Mouse (Mus musculus) stomach, embryonic 16.5 days (tissue): ENCODE data around the gene Pemt. TPM values are rescaled to one million over a fixed set of nuclear protein-coding genes. Genes with fewer than 3 reads are reported as not detected.

Source experiments
- ATAC-seq: fragments of 200-750 bp; cut with Nextera tagmentation; 2 replicates; pipeline ENCODE4 v1.8.0; 2017; ENCODE audit warnings: moderate number of reproducible peaks, moderate TSS enrichment; ENCODE audit not compliant: insufficient read depth, low FRiP score
- H3K27ac ChIP-seq: fragments of 300-500 bp; sonication (generic); 2 replicates; pipeline ENCODE4 v1.5.1; 2014; ENCODE audit warnings: low read length
- H3K27me3 ChIP-seq: fragments of 300-500 bp; sonication (generic); 2 replicates; pipeline ENCODE4 v1.6.1; 2014; ENCODE audit warnings: low read length, control low read depth, mixed read lengths; ENCODE audit not compliant: control insufficient read depth, insufficient read depth
- H3K36me3 ChIP-seq: fragments of 300-500 bp; sonication (generic); 2 replicates; pipeline ENCODE4 v1.6.1; 2014; ENCODE audit warnings: low read length; ENCODE audit not compliant: control insufficient read depth, insufficient read depth
- H3K4me1 ChIP-seq: fragments of 300-500 bp; sonication (generic); 2 replicates; pipeline ENCODE4 v1.6.1; 2014; ENCODE audit warnings: low read length, control low read depth, mixed read lengths; ENCODE audit not compliant: control insufficient read depth, insufficient read depth
- H3K4me2 ChIP-seq: fragments of 300-500 bp; sonication (generic); 2 replicates; pipeline ENCODE4 v1.6.1; 2014; ENCODE audit warnings: low read depth, low read length, mixed read lengths
- H3K4me3 ChIP-seq: fragments of 300-500 bp; sonication (generic); replicated peaks from 2 replicates; pipeline ENCODE4 v1.5.1; 2014; ENCODE audit warnings: mild to moderate bottlenecking, low read length
- H3K9ac ChIP-seq: fragments of 300-500 bp; sonication (generic); 2 replicates; pipeline ENCODE4 v1.6.1; 2014; ENCODE audit warnings: low read length
- H3K9me3 ChIP-seq: fragments of 300-500 bp; sonication (generic); replicated peaks from 2 replicates; pipeline ENCODE4 v1.6.1; 2016; ENCODE audit warnings: low read length, control low read depth; ENCODE audit not compliant: control insufficient read depth
- WGBS: fragments of 180-500 bp; shearing (Covaris S2); extraction: QIAGEN DNeasy Blood & Tissue Kit; methylation state at CpG from one replicate; pipeline ENCODE4 v1.1.7; 2014; 5-methylcytosine and 5-hydroxymethylcytosine counted together
- polyA plus RNA-seq: library from polyadenylated mRNA; unstranded; fragments of >200 nt; fragmentation: Nextera tagmentation; extraction: Ambion mirVana; gene quantifications from 2 replicates; pipeline ENCODE4 v1.2.1, GENCODE M21; 2015

Pemt gene
- polyA plus RNA-seq, 1 experiment from 2014 or later, result 8.1 TPM

DNA sequence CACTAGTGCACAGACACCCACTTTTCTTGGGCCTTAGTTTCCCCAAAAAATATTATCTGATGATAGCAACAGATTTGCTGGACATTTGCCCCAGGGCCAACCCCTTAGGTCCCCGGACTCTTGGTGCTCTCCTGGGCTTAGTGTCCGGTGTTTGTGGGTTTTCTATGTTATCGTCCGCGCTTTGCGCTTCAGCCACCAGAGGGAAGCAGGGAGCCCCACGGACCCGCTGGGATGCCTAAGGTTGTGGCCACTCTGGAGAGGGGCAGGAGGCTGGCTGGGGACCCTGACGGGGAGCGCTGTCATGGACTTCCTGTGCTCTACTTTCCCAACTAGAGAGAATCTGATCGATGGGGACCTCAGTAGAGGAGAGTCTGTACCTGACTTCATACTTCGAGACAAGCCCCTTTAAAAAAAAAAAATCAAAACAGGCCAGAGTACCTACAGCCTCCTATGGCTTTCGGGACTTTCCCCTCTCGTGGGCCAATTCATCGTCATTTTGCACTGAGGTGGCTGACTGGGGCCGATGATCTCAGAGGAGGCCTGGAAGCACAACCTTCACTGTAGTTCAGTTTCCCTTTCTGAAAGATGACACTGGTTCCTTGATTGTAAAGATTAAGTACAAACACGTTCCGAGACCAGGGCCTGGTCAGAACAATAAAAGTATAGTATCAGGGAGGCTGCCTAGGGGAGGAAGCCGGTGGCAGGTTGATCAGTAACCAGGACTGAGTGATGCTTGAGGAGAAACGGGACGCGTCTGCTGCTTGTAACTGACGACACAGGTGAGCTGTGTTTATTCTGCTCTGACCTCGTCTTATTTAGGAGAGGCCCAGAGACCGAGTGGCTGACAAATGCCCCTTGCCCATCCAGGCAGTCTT is 80.8 kb downstream of the Pemt start:
- H3K27me3 ChIP-seq, result peaks cover 14% of the 10 kb centered on the region
- 18% methylated on average over 25 of the region's 25 CpGs for WGBS
- H3K36me3 ChIP-seq, result no peaks in the 10 kb centered on the region
- ATAC-seq, result peak; percentile 84
- H3K4me1 ChIP-seq, result peaks cover 22% of the 10 kb centered on the region
- H3K27ac ChIP-seq, result peak overlapping the region; percentile 80
- H3K9me3 ChIP-seq, result no peaks in the 10 kb centered on the region
- H3K9ac ChIP-seq, result peak overlapping the region; percentile 74
- peak overlapping the region; percentile 54 for H3K4me3 ChIP-seq
- peak overlapping the region; percentile 79 for H3K4me2 ChIP-seq

GRCm38 (mm10) chr11:59964818-59965217 is 81.5 kb downstream of the Pemt start, which contains the start of gene Rasd1:
Rasd1 (minus strand) TSS chr11:59964944.
- H3K4me2 ChIP-seq, result peak within 1 kb of the TSS; percentile 79
- no peaks in the 10 kb centered on the region for H3K9me3 ChIP-seq
- peak within 1 kb of the TSS; percentile 80 for H3K27ac ChIP-seq
- H3K4me1 ChIP-seq, result peaks cover 22% of the 10 kb centered on the region
- no peaks in the 10 kb centered on the region for H3K36me3 ChIP-seq
- under 1% methylated on average over 28 of the region's 28 CpGs for WGBS
- H3K27me3 ChIP-seq, result peaks cover 14% of the 10 kb centered on the region
- peak within 1 kb of the TSS; percentile 54 for H3K4me3 ChIP-seq
- H3K9ac ChIP-seq, result peak within 1 kb of the TSS; percentile 74
- ATAC-seq, result peak; percentile 96

DNA sequence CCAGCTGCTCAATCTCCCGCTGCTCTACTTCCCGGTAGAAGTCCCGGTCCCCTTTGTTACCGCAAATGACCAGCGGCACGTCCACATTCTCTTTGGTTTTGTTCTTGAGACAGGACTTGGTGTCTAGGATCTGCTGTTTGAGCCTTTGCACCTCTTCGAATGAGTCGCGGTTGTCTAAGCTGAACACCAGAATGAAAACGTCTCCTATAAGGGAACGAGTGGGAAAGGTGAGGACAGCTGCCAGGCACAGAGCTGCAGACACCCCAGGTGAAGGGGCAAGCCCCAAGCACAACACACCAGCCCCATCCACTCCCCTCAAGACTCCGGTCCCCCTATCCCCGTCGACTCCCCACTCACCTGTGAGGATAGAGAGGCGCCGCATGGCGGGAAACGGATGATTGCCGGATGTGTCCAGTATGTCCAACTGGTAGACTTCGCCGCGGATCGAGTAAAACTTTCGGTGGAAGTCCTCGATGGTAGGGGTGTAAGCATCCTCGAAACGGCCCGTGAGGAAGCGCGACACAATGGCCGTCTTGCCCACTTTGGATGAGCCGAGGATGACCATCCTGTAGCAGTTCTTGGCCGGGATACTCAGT is 82.0 kb downstream of the Pemt start:
- 0 out of 2 replicates have a peak, but pooled peaks have one; percentile 8 for ATAC-seq
- Histone ChIP-seq H3K9me3 (no peaks in the 10 kb centered on the region), H3K9ac (peak overlapping the region; percentile 74), H3K4me1 (peaks cover 22% of the 10 kb centered on the region), H3K27me3 (peaks cover 14% of the 10 kb centered on the region), H3K4me2 (peak overlapping the region; percentile 79), H3K36me3 (no peaks in the 10 kb centered on the region), H3K27ac (no peak overlapping the region), H3K4me3 (peak overlapping the region; percentile 54)
- 2% methylated on average over 33 of the region's 33 CpGs for WGBS

GRCm38 (mm10) chr11:59963364-59964162 is 82.7 kb downstream of the Pemt start:
- Histone ChIP-seq H3K36me3 (no peaks in the 10 kb centered on the region), H3K4me1 (peaks cover 22% of the 10 kb centered on the region), H3K4me3 (peak overlapping the region; percentile 54), H3K9me3 (no peaks in the 10 kb centered on the region), H3K27me3 (peaks cover 14% of the 10 kb centered on the region), H3K4me2 (peak overlapping the region; percentile 79), H3K27ac (no peak overlapping the region), H3K9ac (peak overlapping the region; percentile 74)
- whole genome bisulfite sequencing, result 9% methylated on average over 34 of the region's 34 CpGs
- no peak for ATAC-seq

GRCm38 (mm10) chr11:59962590-59962989 is 83.7 kb downstream of the Pemt start:
- H3K9me3 ChIP-seq, result no peaks in the 10 kb centered on the region
- H3K4me3 ChIP-seq, result no peak overlapping the region
- no peaks in the 10 kb centered on the region for H3K36me3 ChIP-seq
- no peak overlapping the region for H3K4me2 ChIP-seq
- no peak overlapping the region for H3K27ac ChIP-seq
- ATAC-seq, result no peak
- peaks cover 14% of the 10 kb centered on the region for H3K27me3 ChIP-seq
- 77% methylated on average over 3 of the region's 3 CpGs for WGBS
- H3K4me1 ChIP-seq, result peaks cover 22% of the 10 kb centered on the region
- no peak overlapping the region for H3K9ac ChIP-seq

DNA sequence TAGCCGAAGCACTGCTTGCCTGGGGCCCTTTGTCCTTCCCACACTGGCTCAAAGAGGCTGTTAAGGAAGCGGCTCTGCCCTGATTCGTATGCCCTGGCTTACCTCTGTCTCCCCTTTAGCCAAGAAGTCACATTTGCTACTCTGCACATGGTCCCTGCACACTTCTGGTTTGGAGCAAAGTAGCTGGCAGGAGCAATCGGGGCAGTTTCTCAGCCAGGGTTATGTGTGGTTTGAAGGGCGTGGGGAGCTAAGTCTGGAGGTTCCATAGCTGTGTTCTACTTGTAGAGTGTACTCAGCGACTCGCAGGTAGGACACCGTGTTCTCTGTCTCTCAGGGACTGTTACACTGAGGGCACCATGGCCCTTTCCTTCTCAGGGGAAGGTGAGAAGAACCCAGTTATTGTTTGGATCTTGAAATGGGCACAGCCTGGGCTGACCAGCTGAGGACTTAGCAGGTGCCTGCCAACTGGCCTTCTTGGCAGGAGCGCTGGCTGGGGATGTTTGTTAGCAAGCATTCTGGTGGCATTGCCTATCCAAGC is 84.9 kb downstream of the Pemt start:
- Histone ChIP-seq H3K4me3 (no peak overlapping the region), H3K4me1 (peaks cover 21% of the 10 kb centered on the region), H3K9ac (no peak overlapping the region), H3K27me3 (peaks cover 14% of the 10 kb centered on the region), H3K36me3 (no peaks in the 10 kb centered on the region), H3K4me2 (no peak overlapping the region), H3K27ac (no peak overlapping the region), H3K9me3 (no peaks in the 10 kb centered on the region)
- ATAC-seq, result no peak
- WGBS, result 91% methylated on average over 9 of the region's 9 CpGs

- H3K9ac ChIP-seq, result no peak overlapping the region
- H3K36me3 ChIP-seq, result no peaks in the 10 kb centered on the region
- WGBS, result 86% methylated on average over 20 of the region's 20 CpGs
- H3K4me3 ChIP-seq, result no peak overlapping the region
- no peak for ATAC-seq
- H3K4me2 ChIP-seq, result no peak overlapping the region
- H3K9me3 ChIP-seq, result no peaks in the 10 kb centered on the region
- H3K27me3 ChIP-seq, result peaks cover 14% of the 10 kb centered on the region
- H3K4me1 ChIP-seq, result peaks cover 16% of the 10 kb centered on the region
- no peak overlapping the region for H3K27ac ChIP-seq
Observed at GRCm38 (mm10) chr11:59960476-59961337, 85.6 kb downstream of the Pemt start.

DNA sequence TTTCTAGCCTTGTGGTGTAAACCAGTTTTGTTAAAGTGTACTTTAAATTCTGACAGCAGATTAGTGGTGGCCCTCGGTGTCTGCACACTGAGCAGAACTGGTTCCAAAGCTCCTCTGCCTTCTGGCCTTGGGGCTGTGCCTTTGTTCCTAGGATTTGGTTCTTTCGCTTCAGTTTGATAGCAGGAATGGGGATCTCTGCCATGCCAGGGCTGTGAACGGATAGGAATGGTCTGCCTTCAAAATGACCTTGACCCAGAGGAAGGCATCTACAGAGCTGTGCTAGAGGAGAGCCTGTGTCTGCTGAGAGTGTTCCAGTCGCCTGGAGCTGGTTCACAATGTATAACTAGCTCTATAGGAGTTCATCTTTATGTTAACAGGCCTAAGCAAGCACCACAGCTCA is 86.8 kb downstream of the Pemt start:
- Histone ChIP-seq H3K9ac (no peak overlapping the region), H3K36me3 (no peaks in the 10 kb centered on the region), H3K27ac (no peak overlapping the region), H3K9me3 (no peaks in the 10 kb centered on the region), H3K27me3 (peaks cover 13% of the 10 kb centered on the region), H3K4me3 (no peak overlapping the region), H3K4me2 (no peak overlapping the region), H3K4me1 (peaks cover 11% of the 10 kb centered on the region)
- WGBS, result 69% methylated on average over 4 of the region's 4 CpGs
- ATAC-seq, result no peak
